Mouse (Mus musculus): ENCODE data around the gene Mmp9. TPM values are rescaled to one million over a fixed set of nuclear protein-coding genes. Genes with fewer than 3 reads are reported as not detected.

Gene Mmp9
- polyA plus RNA-seq, 1 experiment, result 1.1 TPM

GRCm38 (mm10) chr2:164916820-164917219 is 23.8 kb upstream of the Mmp9 start:
- H3K27me3 ChIP-seq (ENCODE audit: control insufficient read depth, insufficient read depth, insufficient read length), result no peaks in the 10 kb centered on the region
- no peak overlapping the region for H3ac ChIP-seq (ENCODE audit: control insufficient read depth, insufficient read length, low read depth)
- TF ChIP-seq MYOD1 (IDR thresholded peaks at IDR 0.05; ENCODE audit: control insufficient read depth, insufficient read length, low read depth) (no peak), FOSL1 (IDR thresholded peaks at IDR 0.05; ENCODE audit: insufficient read depth, low read length, poor library complexity, severe bottlenecking) (no peak), CEBPB (IDR thresholded peaks at IDR 0.05; ENCODE audit: low read depth) (no peak), USF1 (IDR thresholded peaks at IDR 0.05; ENCODE audit: low read depth) (no peak), MYOG (IDR thresholded peaks at IDR 0.05; ENCODE audit: control insufficient read depth, extremely low read depth, insufficient read length) (no peak), MAX (IDR thresholded peaks at IDR 0.05) (no peak), CTCF (IDR thresholded peaks at IDR 0.05; ENCODE audit: control insufficient read depth, insufficient read depth, insufficient read length) (no peak)
- H3K4me3 ChIP-seq (ENCODE audit: insufficient read depth, poor library complexity, severe bottlenecking), result no peak overlapping the region
- peaks cover 5% of the 10 kb centered on the region for H3K36me3 ChIP-seq (ENCODE audit: control insufficient read depth, insufficient read depth)
- peaks cover 21% of the 10 kb centered on the region for H3K79me2 ChIP-seq (ENCODE audit: control insufficient read depth, insufficient read depth)
- H3K79me3 ChIP-seq (ENCODE audit: low read depth), result no peaks in the 10 kb centered on the region

DNA sequence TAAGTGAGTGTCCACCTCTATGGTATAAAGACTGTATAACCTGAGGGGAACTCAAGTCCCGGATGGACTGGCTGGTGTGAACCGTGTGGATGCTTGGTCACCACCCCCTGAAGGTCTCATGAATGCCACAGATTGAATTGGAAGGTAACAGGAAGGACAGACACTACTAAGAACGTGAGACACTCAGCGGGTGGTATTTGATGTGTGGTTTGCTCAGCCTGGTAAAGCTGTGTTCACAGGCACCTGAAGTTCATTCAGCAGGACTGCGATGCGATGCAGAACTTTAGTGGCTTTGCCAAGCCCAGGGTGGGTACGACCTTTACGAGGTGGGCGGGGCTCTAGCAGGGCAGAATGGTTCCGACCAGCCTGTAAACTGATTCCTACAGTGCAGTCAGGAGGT is 23.2 kb upstream of the Mmp9 start:
- peaks cover 16% of the 10 kb centered on the region for H3K79me2 ChIP-seq (ENCODE audit: control insufficient read depth, insufficient read depth)
- H3K4me3 ChIP-seq (ENCODE audit: insufficient read depth, poor library complexity, severe bottlenecking), result no peak overlapping the region
- H3K36me3 ChIP-seq (ENCODE audit: control insufficient read depth, insufficient read depth), result peaks cover 5% of the 10 kb centered on the region
- no peaks in the 10 kb centered on the region for H3K27me3 ChIP-seq (ENCODE audit: control insufficient read depth, insufficient read depth, insufficient read length)
- H3K79me3 ChIP-seq (ENCODE audit: low read depth), result no peaks in the 10 kb centered on the region
- no peak overlapping the region for H3ac ChIP-seq (ENCODE audit: control insufficient read depth, insufficient read length, low read depth)
- no peak for TF ChIP-seq CEBPB (IDR thresholded peaks at IDR 0.05; ENCODE audit: low read depth)
- no peak for TF ChIP-seq MYOD1 (IDR thresholded peaks at IDR 0.05; ENCODE audit: control insufficient read depth, insufficient read length, low read depth)
- no peak for TF ChIP-seq CTCF (IDR thresholded peaks at IDR 0.05; ENCODE audit: control insufficient read depth, insufficient read depth, insufficient read length)
- no peak for TF ChIP-seq MAX (IDR thresholded peaks at IDR 0.05)
- no peak for TF ChIP-seq FOSL1 (IDR thresholded peaks at IDR 0.05; ENCODE audit: insufficient read depth, low read length, poor library complexity, severe bottlenecking)
- TF ChIP-seq MYOG (IDR thresholded peaks at IDR 0.05; ENCODE audit: control insufficient read depth, extremely low read depth, insufficient read length), result no peak
- TF ChIP-seq USF1 (IDR thresholded peaks at IDR 0.05; ENCODE audit: low read depth), result no peak

GRCm38 (mm10) chr2:164918325-164918724 is 22.3 kb upstream of the Mmp9 start:
- H3K79me3 ChIP-seq (ENCODE audit: low read depth), result no peaks in the 10 kb centered on the region
- H3K36me3 ChIP-seq (ENCODE audit: control insufficient read depth, insufficient read depth), result peaks cover 5% of the 10 kb centered on the region
- H3K4me3 ChIP-seq (ENCODE audit: insufficient read depth, poor library complexity, severe bottlenecking), result no peak overlapping the region
- H3K79me2 ChIP-seq (ENCODE audit: control insufficient read depth, insufficient read depth), result peaks cover 9% of the 10 kb centered on the region
- H3K27me3 ChIP-seq (ENCODE audit: control insufficient read depth, insufficient read depth, insufficient read length), result no peaks in the 10 kb centered on the region
- TF ChIP-seq CEBPB (IDR thresholded peaks at IDR 0.05; ENCODE audit: low read depth), result no peak
- no peak for TF ChIP-seq FOSL1 (IDR thresholded peaks at IDR 0.05; ENCODE audit: insufficient read depth, low read length, poor library complexity, severe bottlenecking)
- TF ChIP-seq CTCF (IDR thresholded peaks at IDR 0.05; ENCODE audit: control insufficient read depth, insufficient read depth, insufficient read length), result no peak
- TF ChIP-seq MYOD1 (IDR thresholded peaks at IDR 0.05; ENCODE audit: control insufficient read depth, insufficient read length, low read depth), result no peak
- TF ChIP-seq MAX (IDR thresholded peaks at IDR 0.05), result no peak
- no peak for TF ChIP-seq USF1 (IDR thresholded peaks at IDR 0.05; ENCODE audit: low read depth)
- TF ChIP-seq MYOG (IDR thresholded peaks at IDR 0.05; ENCODE audit: control insufficient read depth, extremely low read depth, insufficient read length), result no peak
- no peak overlapping the region for H3ac ChIP-seq (ENCODE audit: control insufficient read depth, insufficient read length, low read depth)

DNA sequence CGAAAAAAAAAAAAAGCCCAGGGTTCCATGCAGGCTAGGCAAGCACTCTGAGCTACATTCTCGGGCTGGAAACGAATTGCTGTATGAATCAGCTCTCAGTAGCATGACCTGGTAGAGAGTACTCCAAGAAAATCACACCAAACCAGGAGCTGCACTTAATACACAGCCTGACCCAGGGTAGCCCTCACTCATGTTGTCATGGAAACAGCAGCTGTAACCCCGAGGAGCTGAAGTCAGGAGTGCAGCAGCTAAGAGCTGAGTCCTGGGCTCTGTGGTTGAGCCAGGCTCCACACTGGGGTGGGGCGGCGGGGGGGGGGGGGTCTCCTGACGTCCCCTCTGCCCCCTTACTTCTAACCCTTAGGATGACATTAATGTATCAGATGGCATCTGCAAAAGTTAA is 18.6 kb upstream of the Mmp9 start:
- no peak for TF ChIP-seq MYOD1 (IDR thresholded peaks at IDR 0.05; ENCODE audit: control insufficient read depth, insufficient read length, low read depth)
- TF ChIP-seq CEBPB (IDR thresholded peaks at IDR 0.05; ENCODE audit: low read depth), result no peak
- no peak for TF ChIP-seq USF1 (IDR thresholded peaks at IDR 0.05; ENCODE audit: low read depth)
- TF ChIP-seq MYOG (IDR thresholded peaks at IDR 0.05; ENCODE audit: control insufficient read depth, extremely low read depth, insufficient read length), result no peak
- no peak for TF ChIP-seq MAX (IDR thresholded peaks at IDR 0.05)
- no peak for TF ChIP-seq FOSL1 (IDR thresholded peaks at IDR 0.05; ENCODE audit: insufficient read depth, low read length, poor library complexity, severe bottlenecking)
- no peak for TF ChIP-seq CTCF (IDR thresholded peaks at IDR 0.05; ENCODE audit: control insufficient read depth, insufficient read depth, insufficient read length)
- H3K79me2 ChIP-seq (ENCODE audit: control insufficient read depth, insufficient read depth), result no peaks in the 10 kb centered on the region
- no peaks in the 10 kb centered on the region for H3K79me3 ChIP-seq (ENCODE audit: low read depth)
- H3K27me3 ChIP-seq (ENCODE audit: control insufficient read depth, insufficient read depth, insufficient read length), result no peaks in the 10 kb centered on the region
- no peak overlapping the region for H3K4me3 ChIP-seq (ENCODE audit: insufficient read depth, poor library complexity, severe bottlenecking)
- no peak overlapping the region for H3ac ChIP-seq (ENCODE audit: control insufficient read depth, insufficient read length, low read depth)
- H3K36me3 ChIP-seq (ENCODE audit: control insufficient read depth, insufficient read depth), result peaks cover 5% of the 10 kb centered on the region

GRCm38 (mm10) chr2:164923291-164923690 is 17.3 kb upstream of the Mmp9 start:
- Histone ChIP-seq H3K27me3 (ENCODE audit: control insufficient read depth, insufficient read depth, insufficient read length) (no peaks in the 10 kb centered on the region), H3ac (ENCODE audit: control insufficient read depth, insufficient read length, low read depth) (no peak overlapping the region), H3K79me2 (ENCODE audit: control insufficient read depth, insufficient read depth) (no peaks in the 10 kb centered on the region), H3K4me3 (ENCODE audit: insufficient read depth, poor library complexity, severe bottlenecking) (no peak overlapping the region), H3K36me3 (ENCODE audit: control insufficient read depth, insufficient read depth) (peaks cover 5% of the 10 kb centered on the region), H3K79me3 (ENCODE audit: low read depth) (no peaks in the 10 kb centered on the region)
- TF ChIP-seq MYOD1 (IDR thresholded peaks at IDR 0.05; ENCODE audit: control insufficient read depth, insufficient read length, low read depth) (no peak), CEBPB (IDR thresholded peaks at IDR 0.05; ENCODE audit: low read depth) (no peak), USF1 (IDR thresholded peaks at IDR 0.05; ENCODE audit: low read depth) (no peak), MAX (IDR thresholded peaks at IDR 0.05) (no peak), FOSL1 (IDR thresholded peaks at IDR 0.05; ENCODE audit: insufficient read depth, low read length, poor library complexity, severe bottlenecking) (no peak), CTCF (IDR thresholded peaks at IDR 0.05; ENCODE audit: control insufficient read depth, insufficient read depth, insufficient read length) (no peak), MYOG (IDR thresholded peaks at IDR 0.05; ENCODE audit: control insufficient read depth, extremely low read depth, insufficient read length) (no peak)
